Mouse (Mus musculus): ENCODE data around the gene Wfikkn2. TPM values are rescaled to one million over a fixed set of nuclear protein-coding genes. Genes with fewer than 3 reads are reported as not detected.

Gene Wfikkn2
- polyA plus RNA-seq, 1 experiment, result 0.04 TPM

GRCm38 (mm10) chr11:94189579-94189978, 56.2 kb downstream of the Wfikkn2 start:
- Histone ChIP-seq H3K79me3 (ENCODE audit: low read depth) (no peaks in the 10 kb centered on the region), H3K79me2 (ENCODE audit: control insufficient read depth, insufficient read depth) (no peaks in the 10 kb centered on the region)

More at GRCm38 (mm10) chr11:94189579-94189978, 56.2 kb downstream of the Wfikkn2 start:
- no peaks in the 10 kb centered on the region for H3K27me3 ChIP-seq (ENCODE audit: control insufficient read depth, insufficient read depth, insufficient read length)
- H3K4me3 ChIP-seq (ENCODE audit: insufficient read depth, poor library complexity, severe bottlenecking), result no peak overlapping the region
- no peak overlapping the region for H3ac ChIP-seq (ENCODE audit: control insufficient read depth, insufficient read length, low read depth)
- no peaks in the 10 kb centered on the region for H3K36me3 ChIP-seq (ENCODE audit: control insufficient read depth, insufficient read depth)
- TF ChIP-seq FOSL1 (IDR thresholded peaks at IDR 0.05; ENCODE audit: insufficient read depth, low read length, poor library complexity, severe bottlenecking) (peak; percentile 72), MAX (IDR thresholded peaks at IDR 0.05) (peak; percentile 21), CEBPB (IDR thresholded peaks at IDR 0.05; ENCODE audit: low read depth) (no peak)

Other genes starting within 250 kb of the Wfikkn2 start
- gene Spag9, start 249.9 kb downstream of the Wfikkn2 start, polyA plus RNA-seq (2012; fragmentation: generic; extraction: Trizol), result 12.6 TPM
- 10.7 TPM for gene Tob1, start 34.6 kb downstream of the Wfikkn2 start, polyA plus RNA-seq (2012; fragmentation: generic; extraction: Trizol)
- not detected for gene Gm21885, start 35.9 kb upstream of the Wfikkn2 start, polyA plus RNA-seq (2012; fragmentation: generic; extraction: Trizol)
- 21.3 TPM for gene Luc7l3, start 76.0 kb upstream of the Wfikkn2 start, polyA plus RNA-seq (2012; fragmentation: generic; extraction: Trizol)
- 66.9 TPM for gene Ankrd40, start 82.0 kb upstream of the Wfikkn2 start, polyA plus RNA-seq (2012; fragmentation: generic; extraction: Trizol)
- gene Abcc3, start 147.0 kb upstream of the Wfikkn2 start, polyA plus RNA-seq (2012; fragmentation: generic; extraction: Trizol), result 0.41 TPM
- 0.04 TPM for gene Cacna1g, start 228.2 kb upstream of the Wfikkn2 start, polyA plus RNA-seq (2012; fragmentation: generic; extraction: Trizol)
- gene Spata20, start 240.2 kb upstream of the Wfikkn2 start, polyA plus RNA-seq (2012; fragmentation: generic; extraction: Trizol), result not detected